Mouse (Mus musculus) hindbrain, postnatal 0 days (tissue): ENCODE measurements around the gene Clcnkb. TPM values are rescaled to one million over a fixed set of nuclear protein-coding genes. Genes with fewer than 3 reads are reported as not detected.

ENCODE experiments used
- ATAC-seq: fragments of 200-750 bp; cut with Nextera tagmentation; 2 replicates; pipeline ENCODE4 v1.8.0; 2017; ENCODE audit warnings: mild to moderate bottlenecking, moderate TSS enrichment, moderate library complexity
- DNase-seq: peaks from one replicate; pipeline ENCODE4 v3.0.0-alpha.2; 2015; ENCODE audit warnings: low spot score
- H3K27ac ChIP-seq: fragments of 300-500 bp; sonication (generic); 2 replicates; pipeline ENCODE4 v1.5.1; 2014; ENCODE audit warnings: mild to moderate bottlenecking
- H3K27me3 ChIP-seq: fragments of 300-500 bp; sonication (generic); 2 replicates; pipeline ENCODE4 v1.6.1; 2014; ENCODE audit warnings: low read length, mixed read lengths; ENCODE audit not compliant: insufficient read depth
- H3K36me3 ChIP-seq: fragments of 300-500 bp; sonication (generic); 2 replicates; pipeline ENCODE4 v1.6.1; 2014; ENCODE audit warnings: low read length, mixed read lengths; ENCODE audit not compliant: insufficient read depth
- H3K4me1 ChIP-seq: fragments of 300-500 bp; sonication (generic); 2 replicates; pipeline ENCODE4 v1.6.1; 2014; ENCODE audit warnings: antibody characterized with exemption, low read length, mixed read lengths; ENCODE audit not compliant: insufficient read depth
- H3K4me2 ChIP-seq: fragments of 300-500 bp; sonication (generic); 2 replicates; pipeline ENCODE4 v1.6.1; 2014; ENCODE audit warnings: low read depth, mild to moderate bottlenecking, low read length, moderate library complexity, mixed read lengths
- H3K4me3 ChIP-seq: fragments of 300-500 bp; sonication (generic); 2 replicates; pipeline ENCODE4 v1.5.1; 2014; ENCODE audit warnings: low read length
- H3K9ac ChIP-seq: fragments of 300-500 bp; sonication (generic); replicated peaks from 2 replicates; pipeline ENCODE4 v1.6.1; 2014; ENCODE audit warnings: mild to moderate bottlenecking, low read length, moderate library complexity, mixed read lengths
- H3K9me3 ChIP-seq: fragments of 300-500 bp; sonication (generic); 2 replicates; pipeline ENCODE4 v1.6.1; 2016; ENCODE audit warnings: low read length, mixed read lengths
- CTCF ChIP-seq: IDR thresholded peaks from 2 replicates; pipeline ENCODE4 v1.5.1; 2016; ENCODE audit warnings: antibody characterized with exemption, control low read depth, low read depth
- WGBS: fragments of 180-500 bp; shearing (Covaris S2); extraction: QIAGEN DNeasy Blood & Tissue Kit; methylation state at CpG from one replicate; pipeline ENCODE4 v1.1.7; 2014; 5-methylcytosine and 5-hydroxymethylcytosine counted together
- polyA plus RNA-seq: library from polyadenylated mRNA; unstranded; fragments of >200 nt; fragmentation: Nextera tagmentation; extraction: Ambion mirVana; gene quantifications from 2 replicates; pipeline ENCODE4 v1.2.1, GENCODE M21; 2015
- total RNA-seq: library from RNA; depleted of rRNA; stranded (reverse); fragments of >200 nt; gene quantifications from 2 replicates; pipeline ENCODE4 v1.2.3, GENCODE M21; 2014

Gene Clcnkb
- total and polyA plus RNA-seq, 2 experiments from 2014 or later: 0.38 to 5.0 TPM

- DNase-seq (peak; percentile 40), ATAC-seq (no peak)
- H3K36me3 ChIP-seq: no peaks in the 10 kb centered on the region
- H3K27ac ChIP-seq: no peak overlapping the region
- no peaks in the 10 kb centered on the region for H3K9me3 ChIP-seq
- no peak overlapping the region for H3K4me2 ChIP-seq
- no peaks in the 10 kb centered on the region for H3K4me1 ChIP-seq
- WGBS: 55% methylated on average over 12 of the region's 14 CpGs
- peak; percentile 77 for TF ChIP-seq CTCF
- no peak overlapping the region for H3K4me3 ChIP-seq
- H3K9ac ChIP-seq: no peak overlapping the region
- no peaks in the 10 kb centered on the region for H3K27me3 ChIP-seq
Observed at GRCm38 (mm10) chr4:141406516-141407299, 9.1 kb downstream of the Clcnkb start.

GRCm38 (mm10) chr4:141405314-141405622 lies 10.5 kb downstream of the Clcnkb start:
- no peak for TF ChIP-seq CTCF
- WGBS: 81% methylated on average over 3 of the region's 3 CpGs

GRCm38 (mm10) chr4:141404518-141405313 lies 11.1 kb downstream of the Clcnkb start:
- no peaks in the 10 kb centered on the region for H3K36me3 ChIP-seq
- no peaks in the 10 kb centered on the region for H3K4me1 ChIP-seq
- H3K4me2 ChIP-seq: peak overlapping the region; percentile 40; the same call in 1 of the 2 replicates
- H3K9me3 ChIP-seq: no peaks in the 10 kb centered on the region
- TF ChIP-seq CTCF: peak; percentile 99
- H3K27ac ChIP-seq: no peak overlapping the region
- no peak overlapping the region for H3K4me3 ChIP-seq
- peak overlapping the region; percentile 40; the same call in 1 of the 2 replicates for H3K9ac ChIP-seq
- DNase-seq: peak; percentile 90
- WGBS: 10% methylated on average over 15 of the region's 15 CpGs
- ATAC-seq: peak; percentile 86
- H3K27me3 ChIP-seq: no peaks in the 10 kb centered on the region

More at GRCm38 (mm10) chr4:141405314-141405622, 10.5 kb downstream of the Clcnkb start:
- DNase-seq: no peak
- no peaks in the 10 kb centered on the region for H3K4me1 ChIP-seq
- H3K27ac ChIP-seq: no peak overlapping the region
- no peaks in the 10 kb centered on the region for H3K36me3 ChIP-seq
- ATAC-seq: no peak
- H3K4me3 ChIP-seq: no peak overlapping the region
- H3K9ac ChIP-seq: no peak overlapping the region
- no peaks in the 10 kb centered on the region for H3K9me3 ChIP-seq
- H3K4me2 ChIP-seq: no peak overlapping the region
- H3K27me3 ChIP-seq: no peaks in the 10 kb centered on the region

- no peak overlapping the region for H3K4me2 ChIP-seq
- WGBS: 87% methylated on average over 15 of the region's 15 CpGs
- no peak overlapping the region for H3K4me3 ChIP-seq
- H3K4me1 ChIP-seq: no peaks in the 10 kb centered on the region
- H3K27me3 ChIP-seq: no peaks in the 10 kb centered on the region
- no peak overlapping the region for H3K9ac ChIP-seq
- ATAC-seq (no peak), DNase-seq (no peak)
- no peaks in the 10 kb centered on the region for H3K36me3 ChIP-seq
- TF ChIP-seq CTCF: no peak
- no peak overlapping the region for H3K27ac ChIP-seq
- no peaks in the 10 kb centered on the region for H3K9me3 ChIP-seq
Observed at GRCm38 (mm10) chr4:141400171-141400570, 15.6 kb downstream of the Clcnkb start.

GRCm38 (mm10) chr4:141398545-141398944 lies 17.3 kb downstream of the Clcnkb start, which contains the start of gene Clcnka:
Clcnka (minus strand) TSS chr4:141398724.
- DNase-seq: no peak
- H3K27ac ChIP-seq: no peak within 1 kb of the TSS
- no peak for ATAC-seq
- no peaks in the 10 kb centered on the region for H3K4me1 ChIP-seq
- no peaks in the 10 kb centered on the region for H3K9me3 ChIP-seq
- WGBS: 66% methylated on average over 12 of the region's 12 CpGs
- H3K36me3 ChIP-seq: no peaks in the 10 kb centered on the region
- no peak within 1 kb of the TSS for H3K4me3 ChIP-seq
- H3K27me3 ChIP-seq: no peaks in the 10 kb centered on the region
- H3K4me2 ChIP-seq: no peak within 1 kb of the TSS
- no peak within 1 kb of the TSS for H3K9ac ChIP-seq
- TF ChIP-seq CTCF: no peak

- Histone ChIP-seq H3K4me1 (no peaks in the 10 kb centered on the region), H3K4me3 (no peak overlapping the region), H3K9me3 (no peaks in the 10 kb centered on the region), H3K9ac (no peak overlapping the region), H3K4me2 (no peak overlapping the region), H3K36me3 (no peaks in the 10 kb centered on the region), H3K27me3 (no peaks in the 10 kb centered on the region), H3K27ac (no peak overlapping the region)
- WGBS: 69% methylated on average over 12 of the region's 12 CpGs
- DNase-seq (no peak), ATAC-seq (no peak)
- TF ChIP-seq CTCF: no peak
Observed at GRCm38 (mm10) chr4:141397861-141398260, 18.0 kb downstream of the Clcnkb start.
